8 mouse cellular contexts compared by ENCODE assay signal in genomic region chr10:77031768-77032375, GRCm38 (mm10). TPM values are rescaled to one million over a fixed set of nuclear protein-coding genes. Genes with fewer than 3 reads are reported as not detected.
DNase-seq lines count a peak whose midpoint lies in the region; ATAC-seq and TF ChIP-seq lines count a peak whose summit lies in the region.

Slc19a1 (plus strand) TSS chr10:77032241.

- TF ChIP-seq POLR2A in brain, embryonic 14.5 days (IDR thresholded peaks at IDR 0.05; ENCODE audit: borderline replicate concordance, extremely low read depth, insufficient read depth, insufficient read length, poor library complexity, severe bottlenecking), result no peak

- 32% methylated on average over 13 of the region's 13 CpGs for WGBS in neural tube, embryonic 11.5 days
- WGBS in hindbrain, embryonic 11.5 days, result 39% methylated on average over 13 of the region's 13 CpGs
- 36% methylated on average over 13 of the region's 13 CpGs for whole genome bisulfite sequencing in midbrain, embryonic 16.5 days

- TF ChIP-seq CTCF in brain, embryonic 14.5 days (IDR thresholded peaks at IDR 0.05; ENCODE audit: borderline replicate concordance, extremely low read depth, insufficient read depth, insufficient read length), result no peak

- ATAC-seq in neural tube, embryonic 11.5 days (ENCODE audit: insufficient read depth, low FRiP score, low TSS enrichment), result no peak
- ATAC-seq in hindbrain, embryonic 11.5 days (ENCODE audit: low FRiP score), result no peak
- ATAC-seq in midbrain, embryonic 16.5 days, result peak; percentile 4

- peak within 1 kb of the TSS; percentile 83 for H3K4me2 ChIP-seq in neural tube, embryonic 11.5 days (ENCODE audit: low read depth)
- H3K4me2 ChIP-seq in hindbrain, embryonic 11.5 days (replicated peaks; ENCODE audit: low read depth, low read length), result peak within 1 kb of the TSS; percentile 88
- peak within 1 kb of the TSS; percentile 75 for H3K4me2 ChIP-seq in midbrain, embryonic 16.5 days (ENCODE audit: low read length)

- H3K36me3 ChIP-seq in neural tube, embryonic 11.5 days (ENCODE audit: control insufficient read depth, insufficient read depth, low read length), result no peaks in the 10 kb centered on the region
- H3K36me3 ChIP-seq in hindbrain, embryonic 11.5 days (ENCODE audit: control insufficient read depth, insufficient read depth, low read length), result no peaks in the 10 kb centered on the region
- no peaks in the 10 kb centered on the region for H3K36me3 ChIP-seq in midbrain, embryonic 16.5 days (ENCODE audit: control insufficient read depth, insufficient read depth, low read length)

- H3K4me3 ChIP-seq in neural tube, embryonic 11.5 days (ENCODE audit: low read depth, low read length), result peak within 1 kb of the TSS; percentile 63
- H3K4me3 ChIP-seq in hindbrain, embryonic 11.5 days (ENCODE audit: low read depth, low read length), result peak within 1 kb of the TSS; percentile 61
- peak within 1 kb of the TSS; percentile 59 for H3K4me3 ChIP-seq in midbrain, embryonic 16.5 days (ENCODE audit: low read depth, low read length)

- H3K4me1 ChIP-seq in neural tube, embryonic 11.5 days (ENCODE audit: control insufficient read depth, insufficient read depth, low read length), result 0 out of 2 replicates have a peak, but pooled peaks cover 6% of the 10 kb centered on the region
- 0 out of 2 replicates have a peak, but pooled peaks cover 5% of the 10 kb centered on the region for H3K4me1 ChIP-seq in hindbrain, embryonic 11.5 days (replicated peaks; ENCODE audit: control insufficient read depth, insufficient read depth, low read length)
- peaks cover 14% of the 10 kb centered on the region for H3K4me1 ChIP-seq in midbrain, embryonic 16.5 days (ENCODE audit: control insufficient read depth, insufficient read depth, low read length)

- no peaks in the 10 kb centered on the region for H3K27me3 ChIP-seq in neural tube, embryonic 11.5 days (ENCODE audit: control insufficient read depth, insufficient read depth, low read length)
- 0 out of 2 replicates have a peak, but pooled peaks cover 2% of the 10 kb centered on the region for H3K27me3 ChIP-seq in hindbrain, embryonic 11.5 days (ENCODE audit: control insufficient read depth, insufficient read depth, low read length)
- no peaks in the 10 kb centered on the region for H3K27me3 ChIP-seq in midbrain, embryonic 16.5 days (ENCODE audit: control insufficient read depth, insufficient read depth, low read depth, low read length)

- H3K27ac ChIP-seq in neural tube, embryonic 11.5 days (ENCODE audit: low read depth, low read length), result 0 out of 2 replicates have a peak within 1 kb of the TSS, but pooled peaks have one; percentile 67
- H3K27ac ChIP-seq in hindbrain, embryonic 11.5 days (ENCODE audit: low read depth, low read length), result no peak within 1 kb of the TSS
- H3K27ac ChIP-seq in midbrain, embryonic 16.5 days (ENCODE audit: low read length), result peak within 1 kb of the TSS; percentile 81

- no peaks in the 10 kb centered on the region for H3K9me3 ChIP-seq in neural tube, embryonic 11.5 days (ENCODE audit: control insufficient read depth, low read length)
- H3K9me3 ChIP-seq in hindbrain, embryonic 11.5 days (ENCODE audit: control insufficient read depth, low read length), result no peaks in the 10 kb centered on the region
- no peaks in the 10 kb centered on the region; the same call in 1 of the 2 replicates for H3K9me3 ChIP-seq in midbrain, embryonic 16.5 days (replicated peaks; ENCODE audit: control insufficient read depth, low read length, poor library complexity, severe bottlenecking)

- no peak for DNase-seq in neural tube, embryonic 11.5 days (ENCODE audit: low spot score)
- DNase-seq in neural tube, embryonic 10.5 days (ENCODE audit: extremely low spot score, low spot score), result no peak
- no peak for DNase-seq in brain, embryonic 14.5 days (ENCODE audit: low read depth)
- DNase-seq in hindbrain, embryonic 11.5 days (ENCODE audit: low spot score), result no peak
- DNase-seq in layer of hippocampus, postnatal 14 days (ENCODE audit: low spot score in 2 of 2), result no peak
- DNase-seq in Muller cell, postnatal 12 days (ENCODE audit: inconsistent ontology term), result no peak
- no peak for DNase-seq in embryo, embryonic 10.5 days (ENCODE audit: low spot score)

- H3K9ac ChIP-seq in neural tube, embryonic 11.5 days (ENCODE audit: low read length), result peak within 1 kb of the TSS; percentile 72
- H3K9ac ChIP-seq in hindbrain, embryonic 11.5 days (ENCODE audit: low read depth, low read length), result peak within 1 kb of the TSS; percentile 74
- peak within 1 kb of the TSS; percentile 88 for H3K9ac ChIP-seq in midbrain, embryonic 16.5 days (ENCODE audit: low read depth, low read length)

RNA-seq across cellular contexts. Expression of gene Slc19a1, which starts in this region (rescaled TPM):
- polyA plus RNA-seq in neural tube, embryonic 11.5 days (2014; fragmentation: Nextera tagmentation; extraction: Ambion mirVana), result 26.9 and 30.1 TPM in 2 replicates
- 67.3 and 79.2 TPM in 2 replicates for polyA plus RNA-seq in brain, embryonic 14.5 days (2012; rRNA removed)
- polyA plus RNA-seq in hindbrain, embryonic 11.5 days (2014; fragmentation: Nextera tagmentation; extraction: Ambion mirVana), result 23.2 and 24.5 TPM in 2 replicates
- total RNA-seq in layer of hippocampus, postnatal 14 days (2021), result 10 to 100 TPM; 24.3 to 25.5 TPM
- 44.2 and 44.4 TPM in 2 replicates for polyA plus RNA-seq in midbrain, embryonic 16.5 days (2015; fragmentation: Nextera tagmentation; extraction: Ambion mirVana)
